In the genomic region with DNA sequence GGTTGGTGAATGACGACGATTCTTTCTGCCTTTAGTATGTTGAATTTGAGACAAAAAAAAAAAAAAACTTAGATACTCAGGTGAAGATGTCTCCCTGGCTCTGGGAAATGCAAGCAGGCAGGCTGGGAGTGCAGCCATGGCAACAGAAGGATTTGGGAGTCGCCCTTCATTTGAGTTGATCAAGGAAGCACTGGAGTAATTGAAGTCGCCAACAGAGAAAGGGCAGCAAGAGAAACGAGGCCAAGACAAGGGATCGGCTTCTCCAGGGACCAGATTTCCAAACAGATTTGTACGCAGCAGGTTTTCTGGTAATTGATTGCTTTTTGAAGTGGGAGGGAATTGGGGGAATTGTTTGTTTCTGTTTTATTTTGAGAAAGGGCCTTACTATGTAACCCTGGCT, we compare ENCODE assay signal across 18 mouse cellular contexts.
"Had no signal": no experiment of that assay in that cellular context is flagged by ENCODE, and none has a peak within 500 bp of the region (broad histone marks: within the 10 kb centered on the region; RNA-seq: fewer than 3 reads in every experiment).

No protein-coding gene starts in this region.

- H3K36me3 ChIP-seq: limb, embryonic 13.5 days; liver, embryonic 15.5 days; neural tube, embryonic 15.5 days had no signal

- H3K9ac ChIP-seq: limb, embryonic 13.5 days; liver, embryonic 15.5 days; neural tube, embryonic 15.5 days had no signal

- H3K4me2 ChIP-seq: limb, embryonic 13.5 days; liver, embryonic 11.5 days; liver, embryonic 15.5 days; midbrain, embryonic 11.5 days; neural tube, embryonic 15.5 days had no signal

- DNase-seq: kidney, postnatal 10 days; kidney, postnatal 4 days; left cerebral cortex, postnatal 4 days; lung, adult 2 months; lung, postnatal 36 days; right cerebral cortex, postnatal 4 days; spleen, adult 18-20 months; thymus, adult 18-20 months; thymus, postnatal 14 days had no signal

- H3K27me3 ChIP-seq: liver, embryonic 15.5 days had no signal

- H3K4me1 ChIP-seq: liver, embryonic 15.5 days; neural tube, embryonic 15.5 days had no signal

- H3K4me3 ChIP-seq: layer of hippocampus, adult 2 months; limb, embryonic 13.5 days; liver, embryonic 15.5 days; myocyte; neural tube, embryonic 15.5 days had no signal

- ATAC-seq: lung, postnatal 0 days; midbrain, embryonic 16.5 days had no signal

- H3K9me3 ChIP-seq: limb, embryonic 13.5 days; liver, embryonic 15.5 days; neural tube, embryonic 15.5 days had no signal

- H3K27ac ChIP-seq: layer of hippocampus, adult 2 months; limb, embryonic 13.5 days; liver, embryonic 15.5 days; neural tube, embryonic 15.5 days had no signal
